Mouse (Mus musculus) hindbrain, embryonic 14.5 days (tissue): ENCODE data around the gene Tcf7l2. TPM values are rescaled to one million over a fixed set of nuclear protein-coding genes. Genes with fewer than 3 reads are reported as not detected.

Source experiments
- ATAC-seq: fragments of 200-750 bp; cut with Nextera tagmentation; 2 replicates; pipeline ENCODE4 v1.8.0; 2017; ENCODE audit warnings: moderate number of reproducible peaks, mild to moderate bottlenecking, moderate TSS enrichment, moderate library complexity; ENCODE audit not compliant: low FRiP score
- DNase-seq: peaks from one replicate; pipeline ENCODE4 v3.0.0-alpha.2; 2015; ENCODE audit warnings: low spot score
- H3K27ac ChIP-seq: fragments of 300-500 bp; sonication (generic); 2 replicates; pipeline ENCODE4 v1.5.1; 2014; ENCODE audit warnings: mild to moderate bottlenecking, moderate library complexity
- H3K27me3 ChIP-seq: fragments of 300-500 bp; sonication (generic); 2 replicates; pipeline ENCODE4 v1.6.1; 2014; ENCODE audit warnings: mild to moderate bottlenecking, low read length, mixed read lengths; ENCODE audit not compliant: control insufficient read depth, insufficient read depth
- H3K36me3 ChIP-seq: fragments of 300-500 bp; sonication (generic); replicated peaks from 2 replicates; pipeline ENCODE4 v1.6.1; 2014; ENCODE audit not compliant: control insufficient read depth, insufficient read depth
- H3K4me1 ChIP-seq: fragments of 300-500 bp; sonication (generic); replicated peaks from 2 replicates; pipeline ENCODE4 v1.6.1; 2014; ENCODE audit warnings: antibody characterized with exemption, low read length, mixed read lengths; ENCODE audit not compliant: control insufficient read depth, insufficient read depth
- H3K4me2 ChIP-seq: fragments of 300-500 bp; sonication (generic); replicated peaks from 2 replicates; pipeline ENCODE4 v1.6.1; 2014; ENCODE audit warnings: mild to moderate bottlenecking, moderate library complexity
- H3K4me3 ChIP-seq: fragments of 300-500 bp; sonication (generic); replicated peaks from 2 replicates; pipeline ENCODE4 v1.5.1; 2014; ENCODE audit warnings: mild to moderate bottlenecking, low read length
- H3K9ac ChIP-seq: fragments of 300-500 bp; sonication (generic); 2 replicates; pipeline ENCODE4 v1.6.1; 2014
- H3K9me3 ChIP-seq: fragments of 300-500 bp; sonication (generic); 2 replicates; pipeline ENCODE4 v1.6.1; 2016; ENCODE audit warnings: low read length; ENCODE audit not compliant: control insufficient read depth
- WGBS: fragments of 180-500 bp; shearing (Covaris S2); extraction: QIAGEN DNeasy Blood & Tissue Kit; methylation state at CpG from one replicate; pipeline ENCODE4 v1.1.7; 2014; 5-methylcytosine and 5-hydroxymethylcytosine counted together
- polyA plus RNA-seq: library from polyadenylated mRNA; unstranded; fragments of >200 nt; fragmentation: Nextera tagmentation; extraction: Ambion mirVana; gene quantifications from 2 replicates; pipeline ENCODE4 v1.2.1, GENCODE M21; 2014

Gene Tcf7l2
- polyA plus RNA-seq, 1 experiment from 2014 or later, result 24.0 TPM

DNA sequence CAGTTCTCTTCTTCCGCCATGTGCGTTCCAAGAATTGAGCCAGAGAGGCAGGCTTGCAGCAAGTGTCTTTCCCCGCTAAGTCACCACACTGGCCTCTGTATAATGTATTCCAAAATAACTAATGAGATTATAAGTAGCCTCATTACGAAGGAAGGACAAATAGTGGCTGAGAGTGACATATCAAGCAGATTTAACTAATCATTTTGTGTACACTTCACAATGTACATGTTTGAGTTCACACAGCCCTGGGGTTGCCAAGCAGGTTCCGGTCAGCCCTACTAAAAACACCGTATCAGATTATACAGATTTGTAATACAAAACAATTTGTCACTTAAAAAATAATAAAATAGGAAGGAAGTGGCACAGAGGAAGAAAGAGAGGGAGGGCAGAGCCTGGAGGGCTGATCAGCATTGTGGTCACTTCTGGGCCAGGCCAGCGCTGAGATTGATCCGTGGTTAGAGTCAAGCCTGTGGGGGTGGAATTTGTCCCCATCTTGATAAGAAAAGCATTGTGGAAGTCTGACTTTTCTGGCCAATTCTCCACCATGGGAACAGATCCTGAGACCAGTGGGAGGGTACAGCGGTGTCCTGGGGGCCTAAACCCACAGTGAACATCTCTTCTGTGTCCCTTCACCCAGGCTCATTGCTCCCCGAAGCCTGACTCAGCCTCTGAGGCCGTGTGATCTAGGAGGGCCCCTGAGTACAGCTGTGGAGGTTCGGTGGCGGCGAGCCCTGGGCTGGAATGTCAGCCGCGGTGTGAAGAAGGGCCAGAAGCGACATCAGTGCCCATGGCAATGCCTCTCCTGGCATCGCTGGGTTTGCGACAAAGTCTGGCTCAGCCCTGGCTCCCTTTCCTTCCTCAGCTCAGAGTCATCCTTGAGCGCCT lies 21.9 kb upstream of the Tcf7l2 start:
- no peak overlapping the region for H3K27ac ChIP-seq
- H3K4me1 ChIP-seq, result no peaks in the 10 kb centered on the region
- no peak for ATAC-seq
- no peak overlapping the region for H3K4me3 ChIP-seq
- no peaks in the 10 kb centered on the region for H3K27me3 ChIP-seq
- H3K36me3 ChIP-seq, result no peaks in the 10 kb centered on the region
- DNase-seq, result no peak
- H3K4me2 ChIP-seq, result no peak overlapping the region
- no peaks in the 10 kb centered on the region for H3K9me3 ChIP-seq
- 81% methylated on average over 20 of the region's 20 CpGs for WGBS
- H3K9ac ChIP-seq, result no peak overlapping the region

GRCm38 (mm10) chr19:55720409-55721092 lies 21.1 kb upstream of the Tcf7l2 start:
- Histone ChIP-seq H3K4me3 (no peak overlapping the region), H3K4me2 (no peak overlapping the region), H3K9ac (no peak overlapping the region), H3K9me3 (no peaks in the 10 kb centered on the region), H3K27ac (no peak overlapping the region), H3K27me3 (no peaks in the 10 kb centered on the region), H3K4me1 (no peaks in the 10 kb centered on the region), H3K36me3 (no peaks in the 10 kb centered on the region)
- DNase-seq, result no peak
- no peak for ATAC-seq
- WGBS, result 81% methylated on average over 16 of the region's 16 CpGs

GRCm38 (mm10) chr19:55722376-55722775 lies 19.2 kb upstream of the Tcf7l2 start:
- no peak overlapping the region for H3K9ac ChIP-seq
- no peak for ATAC-seq
- WGBS, result 32% methylated on average over 6 of the region's 6 CpGs

DNA sequence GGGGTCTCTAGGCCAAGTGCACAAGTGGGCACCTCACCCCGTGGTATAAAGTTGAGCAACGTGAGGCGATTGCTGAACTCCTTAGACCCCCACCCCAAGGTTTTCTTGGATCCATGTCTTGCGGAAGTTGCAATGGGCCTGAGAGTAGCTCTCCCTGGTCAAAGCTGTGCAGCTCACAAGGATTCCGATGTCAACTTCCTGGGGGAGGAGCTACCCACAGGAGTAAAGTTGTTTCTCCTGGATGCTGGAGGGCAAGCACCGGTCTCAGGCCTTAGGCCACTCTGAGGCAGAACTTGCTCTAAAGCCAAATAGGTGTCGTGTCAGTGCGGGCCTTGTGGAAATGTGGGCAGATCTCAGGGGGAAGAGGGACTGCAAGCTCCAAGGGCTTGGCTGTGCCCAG lies 12.2 kb upstream of the Tcf7l2 start:
- WGBS, result 82% methylated on average over 8 of the region's 8 CpGs
- ATAC-seq, result no peak

More at GRCm38 (mm10) chr19:55722376-55722775, 19.2 kb upstream of the Tcf7l2 start:
- no peak overlapping the region for H3K4me2 ChIP-seq
- H3K4me3 ChIP-seq, result no peak overlapping the region
- H3K27me3 ChIP-seq, result no peaks in the 10 kb centered on the region
- no peak overlapping the region for H3K27ac ChIP-seq
- H3K9me3 ChIP-seq, result no peaks in the 10 kb centered on the region
- no peak for DNase-seq
- H3K36me3 ChIP-seq, result no peaks in the 10 kb centered on the region
- no peaks in the 10 kb centered on the region for H3K4me1 ChIP-seq

DNA sequence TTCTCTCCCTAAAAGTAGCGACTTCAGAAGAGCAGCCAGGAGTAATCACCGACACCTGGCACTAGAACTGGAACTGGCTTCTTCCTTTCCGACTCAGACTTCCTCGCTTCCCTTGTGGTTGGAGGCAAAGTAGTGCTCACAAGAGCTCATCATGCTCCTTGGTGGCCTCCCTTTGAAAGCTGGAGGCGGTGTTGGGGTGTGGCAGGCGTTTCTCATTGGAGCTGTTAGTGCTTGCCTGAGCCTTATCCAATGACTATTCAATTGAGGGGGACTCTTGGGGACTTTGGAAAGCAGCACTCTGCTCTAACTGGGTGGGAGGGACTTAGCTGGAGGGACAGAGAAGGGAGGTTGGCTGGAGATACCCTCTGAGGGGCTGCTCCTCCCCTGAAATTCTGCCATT lies 9.1 kb upstream of the Tcf7l2 start:
- Histone ChIP-seq H3K36me3 (no peaks in the 10 kb centered on the region), H3K27me3 (no peaks in the 10 kb centered on the region), H3K27ac (no peak overlapping the region), H3K4me2 (no peak overlapping the region), H3K4me3 (no peak overlapping the region), H3K9ac (no peak overlapping the region), H3K9me3 (no peaks in the 10 kb centered on the region), H3K4me1 (no peaks in the 10 kb centered on the region)
- DNase-seq (no peak), ATAC-seq (no peak)
- 58% methylated on average over 6 of the region's 6 CpGs for WGBS

More for the DNA sequence above, 12.2 kb upstream of the Tcf7l2 start:
- no peak for DNase-seq
- Histone ChIP-seq H3K9me3 (no peaks in the 10 kb centered on the region), H3K4me3 (no peak overlapping the region), H3K36me3 (no peaks in the 10 kb centered on the region), H3K27me3 (no peaks in the 10 kb centered on the region), H3K4me2 (no peak overlapping the region), H3K27ac (no peak overlapping the region), H3K4me1 (no peaks in the 10 kb centered on the region), H3K9ac (no peak overlapping the region)

DNA sequence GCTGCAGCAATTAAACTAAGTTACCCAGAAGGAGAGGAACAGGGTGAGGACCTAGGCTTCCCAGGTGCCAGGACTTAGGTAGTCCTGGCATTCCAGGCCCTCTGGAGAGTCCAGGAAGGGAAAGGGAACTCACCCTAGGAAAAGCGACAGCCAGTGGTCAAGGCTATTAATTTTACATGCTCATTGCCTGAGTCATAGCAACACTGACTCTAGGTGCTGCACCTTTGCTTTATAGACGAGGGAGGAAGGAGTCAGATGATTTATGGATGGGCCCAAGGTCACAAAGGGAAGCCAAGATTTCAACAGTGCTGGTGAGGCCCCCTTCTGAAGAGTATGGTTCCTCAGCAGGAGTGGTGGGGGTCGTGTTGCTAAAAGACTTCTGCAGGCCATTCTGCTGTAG lies 8.6 kb upstream of the Tcf7l2 start:
- Histone ChIP-seq H3K4me2 (no peak overlapping the region), H3K36me3 (no peaks in the 10 kb centered on the region), H3K27me3 (no peaks in the 10 kb centered on the region), H3K4me1 (no peaks in the 10 kb centered on the region), H3K9me3 (no peaks in the 10 kb centered on the region), H3K27ac (no peak overlapping the region), H3K9ac (no peak overlapping the region), H3K4me3 (no peak overlapping the region)
- ATAC-seq (no peak), DNase-seq (no peak)
- WGBS, result 55% methylated on average over 3 of the region's 3 CpGs

GRCm38 (mm10) chr19:55736016-55736415 lies 5.6 kb upstream of the Tcf7l2 start:
- Histone ChIP-seq H3K4me2 (no peak overlapping the region), H3K27me3 (peaks cover 8% of the 10 kb centered on the region; the same call in 1 of the 2 replicates), H3K27ac (no peak overlapping the region)

DNA sequence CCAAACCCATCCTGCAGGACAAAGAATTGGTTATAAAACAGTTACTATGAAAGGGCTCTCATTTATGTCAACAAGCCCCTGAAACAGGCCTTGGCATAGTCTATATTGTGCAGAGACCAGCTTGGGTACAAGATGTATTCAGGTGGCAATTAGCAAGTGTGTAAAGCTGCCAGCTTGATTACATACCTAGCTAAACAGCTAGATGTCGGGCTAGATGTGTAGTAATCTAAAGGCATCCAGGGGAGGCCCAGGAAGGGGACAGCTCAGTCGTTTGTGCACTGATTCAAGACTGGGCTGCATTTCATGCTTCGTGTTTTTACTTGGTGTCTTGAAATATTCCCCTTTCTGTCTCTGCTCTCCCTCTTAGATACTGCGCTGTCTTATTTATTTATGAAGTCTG lies 1.9 kb upstream of the Tcf7l2 start:
- Histone ChIP-seq H3K27me3 (peaks cover 19% of the 10 kb centered on the region; the same call in 1 of the 2 replicates), H3K9ac (no peak overlapping the region), H3K27ac (no peak overlapping the region), H3K9me3 (no peaks in the 10 kb centered on the region), H3K4me2 (no peak overlapping the region), H3K4me1 (peaks cover 12% of the 10 kb centered on the region; the same call in 1 of the 2 replicates), H3K4me3 (no peak overlapping the region), H3K36me3 (no peaks in the 10 kb centered on the region)
- ATAC-seq (no peak), DNase-seq (no peak)
- 36% methylated on average over 4 of the region's 4 CpGs for WGBS

More at GRCm38 (mm10) chr19:55736016-55736415, 5.6 kb upstream of the Tcf7l2 start:
- ATAC-seq (no peak), DNase-seq (no peak)
- Histone ChIP-seq H3K4me1 (no peaks in the 10 kb centered on the region), H3K36me3 (no peaks in the 10 kb centered on the region), H3K9ac (no peak overlapping the region), H3K9me3 (no peaks in the 10 kb centered on the region), H3K4me3 (no peak overlapping the region)
- WGBS, result 52% methylated on average over 6 of the region's 6 CpGs

DNA sequence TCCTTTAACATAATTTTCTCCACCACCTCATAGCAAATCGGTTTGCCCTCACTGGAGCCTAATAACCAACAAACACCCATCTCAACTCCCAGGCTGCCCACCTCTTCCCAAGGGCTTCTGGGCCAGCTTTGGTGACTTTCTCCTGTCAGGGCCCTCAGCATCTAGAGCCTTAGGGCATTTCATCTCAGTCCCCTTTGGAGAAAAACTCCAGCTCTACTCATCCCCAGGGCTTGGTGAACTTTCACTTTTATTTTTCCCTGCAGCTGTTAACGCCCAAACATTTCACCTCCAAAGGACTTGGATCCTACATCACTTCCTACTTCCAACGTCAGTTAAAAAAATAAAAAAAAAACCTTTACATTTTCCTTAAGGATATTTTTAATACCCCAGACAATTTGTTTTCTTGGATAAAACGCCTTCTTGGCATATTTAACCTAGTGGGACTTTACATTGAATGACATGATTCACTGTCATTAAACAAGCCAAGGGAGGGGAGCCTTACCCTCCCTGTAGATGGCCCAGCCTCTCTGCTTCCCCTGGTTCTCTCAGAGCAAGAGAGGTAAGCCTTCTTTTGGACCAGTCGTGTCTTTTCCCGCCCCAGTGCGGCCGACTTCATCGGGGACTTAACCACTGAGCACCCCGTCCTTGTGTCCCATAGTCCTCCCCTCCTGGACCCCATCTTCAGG lies 724 bp upstream of the Tcf7l2 start:
- no peaks in the 10 kb centered on the region for H3K36me3 ChIP-seq
- peak overlapping the region; percentile 66 for H3K4me2 ChIP-seq
- 19% methylated on average over 10 of the region's 10 CpGs for WGBS
- H3K9me3 ChIP-seq, result no peaks in the 10 kb centered on the region
- H3K9ac ChIP-seq, result peak overlapping the region; percentile 71
- peaks cover 23% of the 10 kb centered on the region for H3K27me3 ChIP-seq
- ATAC-seq, result no peak
- peak overlapping the region; percentile 61 for H3K27ac ChIP-seq
- peaks cover 12% of the 10 kb centered on the region; the same call in 1 of the 2 replicates for H3K4me1 ChIP-seq
- H3K4me3 ChIP-seq, result peak overlapping the region; percentile 46
- no peak for DNase-seq
